Mouse (Mus musculus): Measurements from ENCODE around the gene Rnf187.

The Rnf187 gene

DNA sequence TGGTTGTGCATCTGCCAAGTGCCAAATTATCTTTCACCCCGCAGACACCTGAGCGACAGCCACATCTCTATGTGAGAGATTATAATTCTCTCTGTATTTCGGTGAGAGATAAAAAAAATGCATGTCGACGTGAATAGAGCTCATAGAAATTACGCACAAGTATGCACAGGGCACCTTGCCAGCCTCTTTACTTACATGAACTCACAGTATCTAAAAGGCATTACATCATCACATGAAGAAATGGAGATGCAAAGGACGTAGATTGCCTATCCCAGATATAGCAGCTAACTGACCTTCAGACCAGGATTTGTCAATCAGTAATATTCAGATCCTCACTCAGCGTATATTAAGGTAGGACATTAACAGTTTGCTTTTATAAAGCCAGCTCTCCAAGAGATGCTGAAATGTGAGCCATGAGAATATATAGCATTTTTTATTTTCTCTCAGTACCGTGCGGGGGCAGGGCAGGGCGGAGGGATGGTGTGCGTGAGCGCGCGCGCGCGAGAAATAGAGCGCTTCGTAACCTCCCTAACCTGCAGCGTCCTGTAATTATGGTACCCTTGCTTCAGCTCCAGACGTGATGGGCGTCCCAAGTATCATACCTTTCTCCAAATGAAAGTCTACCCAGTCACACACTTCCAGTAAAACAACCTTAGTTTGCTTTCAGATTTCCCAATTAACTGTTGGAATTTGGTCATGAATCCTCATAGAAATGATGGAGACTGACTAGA, 9.2 kb upstream of the Rnf187 start:
- no peak for DNase-seq (ENCODE audit: low read depth, low spot score)

DNA sequence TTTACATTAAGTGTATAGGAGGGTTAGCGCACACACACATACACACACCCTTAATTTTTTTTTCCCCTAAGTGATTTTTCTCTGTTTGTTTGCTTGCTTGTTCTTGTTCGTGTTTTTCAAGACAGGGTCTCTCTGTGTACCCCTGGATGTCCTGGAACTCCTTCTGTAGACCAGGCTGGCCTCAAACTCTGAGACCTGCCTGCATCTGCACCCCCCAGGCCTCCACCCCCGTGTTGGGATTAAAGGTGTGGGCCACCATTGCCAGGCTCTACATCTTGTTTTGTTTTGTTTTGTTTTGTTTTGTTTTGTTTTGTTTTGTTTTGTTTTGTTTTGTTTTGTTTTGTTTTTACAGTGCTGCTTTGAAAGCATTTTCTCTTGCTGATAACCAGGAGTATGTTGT, 8.6 kb upstream of the Rnf187 start:
- DNase-seq (ENCODE audit: low read depth, low spot score), result no peak

DNA sequence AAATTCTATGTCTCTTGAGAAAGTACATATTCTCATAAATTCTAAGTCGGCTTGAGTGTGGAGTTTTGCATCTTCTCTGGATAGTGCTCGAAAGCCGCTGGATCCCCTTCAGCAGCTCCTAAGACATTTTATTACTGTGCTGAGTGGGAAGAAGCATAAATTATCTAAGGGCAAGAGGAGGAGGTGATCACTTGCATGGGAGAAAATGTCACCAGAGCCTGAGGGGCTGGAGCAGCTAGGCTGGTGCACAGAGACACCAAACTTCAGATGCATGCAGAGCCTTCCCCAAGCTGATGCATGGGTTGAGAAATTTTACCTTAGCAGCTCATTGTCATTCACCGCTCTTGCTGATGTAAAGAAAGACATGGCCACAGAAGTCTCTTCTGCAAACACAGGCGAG, 5.4 kb upstream of the Rnf187 start:
- no peak for DNase-seq (ENCODE audit: low read depth, low spot score)

DNA sequence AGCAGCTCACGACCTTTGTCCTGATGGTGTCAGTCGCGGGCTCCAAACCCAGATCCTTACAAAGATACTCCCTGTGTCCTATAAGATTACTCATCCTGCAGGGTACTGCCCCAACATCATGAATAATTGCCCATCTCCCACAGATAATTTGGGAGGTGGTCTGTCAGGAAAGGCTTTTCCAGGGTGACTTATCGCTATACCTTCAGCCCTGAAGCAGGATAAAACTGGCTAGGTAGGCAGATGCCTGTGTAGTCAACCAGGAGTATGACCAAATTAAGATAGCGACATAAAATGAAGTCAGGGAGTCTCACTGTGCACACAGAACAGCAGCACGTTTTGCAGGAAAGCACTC, 348 bp upstream of the Rnf187 start:
- DNase-seq (ENCODE audit: low read depth, low spot score), result no peak

DNA sequence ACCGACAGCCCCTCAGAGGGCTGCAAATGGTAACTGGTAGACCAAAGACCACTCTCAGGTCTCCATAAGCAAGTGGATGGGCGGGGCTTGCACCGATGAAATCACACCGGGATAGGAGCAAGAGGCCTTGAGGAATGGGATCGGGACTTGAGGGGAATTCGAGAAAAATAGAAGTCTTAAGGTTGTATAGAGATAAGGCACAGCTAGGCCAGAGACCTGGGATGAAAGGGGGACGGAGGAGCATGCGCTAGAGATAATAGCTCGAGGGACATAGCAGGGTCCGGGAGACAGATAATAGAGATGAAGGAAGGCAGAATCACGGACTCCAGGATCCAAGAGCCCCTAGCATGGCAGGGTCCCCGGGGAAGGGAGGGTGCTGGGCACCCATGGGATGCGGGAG, 807 bp downstream of the Rnf187 start:
- DNase-seq (ENCODE audit: low read depth, low spot score), result no peak

DNA sequence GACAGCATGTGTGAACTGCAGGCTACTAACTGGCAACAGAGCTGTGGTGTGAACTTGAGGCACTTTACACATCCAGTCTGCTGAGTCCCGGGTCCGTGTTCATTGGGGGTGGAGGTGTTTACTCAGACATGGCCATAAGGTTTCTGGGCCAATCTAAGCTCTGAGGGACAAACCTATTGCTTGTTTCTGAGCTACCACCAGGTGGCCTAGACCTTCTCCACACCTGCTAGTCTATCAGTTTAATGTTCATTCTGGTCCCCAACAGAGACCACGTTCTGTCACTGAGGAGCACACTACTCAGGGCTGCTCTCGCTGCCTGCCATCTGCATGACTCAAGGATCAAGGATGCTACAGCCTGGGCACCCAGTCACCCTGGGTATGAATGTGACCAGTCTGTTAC, 7.1 kb downstream of the Rnf187 start:
- DNase-seq (ENCODE audit: low read depth, low spot score), result no peak

DNA sequence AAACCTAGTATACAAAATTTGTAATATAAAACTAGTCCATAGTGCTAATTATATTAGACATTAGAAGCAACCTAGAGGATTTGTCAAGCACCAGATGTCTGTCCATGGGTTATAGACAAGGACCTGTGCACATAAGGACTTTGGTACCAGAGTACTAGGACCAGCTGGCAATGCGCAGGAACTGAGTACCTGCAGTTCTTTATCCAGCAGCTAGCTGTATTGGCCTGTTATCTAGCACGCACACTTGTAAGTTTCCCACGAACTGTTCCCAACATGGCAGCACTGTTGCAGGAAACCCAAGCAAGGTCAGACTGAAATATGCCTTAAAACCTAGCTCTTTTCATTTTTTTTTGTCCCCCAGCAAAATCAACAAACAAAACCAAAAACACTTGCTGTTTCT, 8.5 kb downstream of the Rnf187 start:
- DNase-seq (ENCODE audit: low read depth, low spot score), result no peak

DNA sequence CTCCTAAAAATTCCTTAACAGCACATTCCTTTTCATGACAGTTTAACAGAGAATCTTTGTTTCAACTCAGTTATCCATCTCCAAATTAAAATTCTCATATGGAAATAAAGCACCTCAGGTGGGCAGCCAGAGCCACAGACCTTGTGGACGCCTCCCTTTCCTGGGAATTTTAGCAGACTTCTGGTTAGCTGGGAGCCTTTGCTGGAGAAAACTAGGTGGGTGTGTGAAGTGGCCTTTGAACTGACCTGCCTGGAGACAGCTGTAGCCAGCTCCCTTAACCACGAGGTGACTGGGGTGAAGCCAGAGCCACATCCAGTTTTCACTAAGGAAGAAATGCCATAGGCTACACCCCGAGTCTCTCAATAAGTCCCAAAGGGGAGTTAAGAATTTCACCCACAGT, 9.1 kb downstream of the Rnf187 start:
- DNase-seq (ENCODE audit: low read depth, low spot score), result no peak

DNA sequence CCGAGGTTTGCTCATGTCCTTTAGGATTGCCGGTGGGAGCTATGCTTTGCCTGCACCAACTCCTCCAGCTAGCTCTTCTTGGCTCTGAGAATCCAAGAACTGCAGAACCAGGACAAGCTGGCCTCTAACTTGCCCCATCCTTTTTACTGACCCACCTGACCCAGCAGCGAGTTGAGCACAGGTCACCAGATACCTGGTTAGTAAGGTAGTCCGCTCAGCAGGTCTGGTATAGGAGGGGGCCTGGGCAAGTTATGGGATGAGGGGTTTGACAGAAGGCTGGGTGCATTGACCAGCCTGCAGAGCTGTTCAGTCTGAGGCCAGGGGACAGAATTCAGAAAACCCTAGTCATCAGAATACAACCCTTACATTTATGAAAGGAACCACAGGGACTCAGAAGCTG, 9.7 kb downstream of the Rnf187 start:
- no peak for DNase-seq (ENCODE audit: low read depth, low spot score)

DNA sequence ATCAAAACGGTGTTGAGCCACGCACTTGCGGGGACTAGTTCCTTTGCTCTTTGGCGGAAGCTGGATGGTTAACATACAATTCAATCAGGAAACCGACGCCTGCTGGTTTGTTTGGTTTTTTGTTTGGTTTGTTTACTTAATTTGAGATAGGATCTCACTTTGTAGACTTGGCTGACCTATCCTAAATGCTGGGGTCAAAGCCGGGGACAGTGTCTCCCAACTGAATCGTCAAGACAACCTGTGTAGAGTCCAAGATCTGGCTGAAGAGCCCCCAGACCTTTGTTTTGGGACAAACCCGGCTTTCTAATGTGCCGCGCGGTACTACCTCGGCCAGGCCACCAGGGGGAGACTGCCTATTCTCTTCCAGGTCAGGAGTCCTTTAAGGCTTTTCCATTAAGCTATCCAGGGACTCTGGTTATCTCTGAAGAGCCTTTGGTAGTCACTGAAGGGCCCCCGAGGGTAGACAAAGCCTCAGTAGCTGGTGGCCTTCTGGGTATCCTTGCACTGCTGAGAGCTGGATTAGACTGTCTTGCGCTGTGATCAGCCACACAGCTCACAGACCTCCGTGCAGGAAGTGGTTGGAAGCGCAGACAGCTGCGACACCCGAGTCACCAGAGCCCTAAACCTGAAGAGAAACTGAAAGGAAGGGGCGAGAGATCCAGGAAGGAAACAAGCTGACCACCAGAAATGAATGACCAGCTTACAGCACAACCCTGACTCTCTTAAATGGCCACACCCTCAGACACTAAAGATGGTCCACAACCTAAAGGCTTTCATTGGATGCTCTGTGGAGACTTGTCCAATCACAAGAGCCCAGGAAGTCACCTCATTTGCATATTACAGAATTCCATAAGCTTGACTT, 10.7 kb downstream of the Rnf187 start:
- DNase-seq (ENCODE audit: low read depth, low spot score), result no peak

DNA sequence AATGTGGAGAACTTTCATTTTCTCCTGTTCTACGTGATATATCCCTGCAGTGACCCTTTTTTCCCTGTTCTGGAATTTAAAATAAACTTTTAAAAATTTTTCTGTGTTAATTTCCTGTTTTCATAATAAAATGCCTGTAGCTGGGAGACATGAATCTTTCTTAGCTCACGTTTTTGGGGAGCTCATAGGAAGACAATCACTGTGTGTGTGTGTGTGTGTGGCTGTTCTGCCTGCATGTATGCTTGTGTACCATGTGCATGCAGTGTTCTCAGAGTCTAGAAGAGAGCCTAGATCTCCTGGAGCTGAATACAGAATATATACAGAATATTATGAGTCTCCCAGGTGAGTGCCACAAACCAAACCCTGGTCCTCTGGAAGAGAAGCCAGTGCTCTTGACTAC, 11.7 kb downstream of the Rnf187 start:
- no peak for DNase-seq (ENCODE audit: low read depth, low spot score)

DNA sequence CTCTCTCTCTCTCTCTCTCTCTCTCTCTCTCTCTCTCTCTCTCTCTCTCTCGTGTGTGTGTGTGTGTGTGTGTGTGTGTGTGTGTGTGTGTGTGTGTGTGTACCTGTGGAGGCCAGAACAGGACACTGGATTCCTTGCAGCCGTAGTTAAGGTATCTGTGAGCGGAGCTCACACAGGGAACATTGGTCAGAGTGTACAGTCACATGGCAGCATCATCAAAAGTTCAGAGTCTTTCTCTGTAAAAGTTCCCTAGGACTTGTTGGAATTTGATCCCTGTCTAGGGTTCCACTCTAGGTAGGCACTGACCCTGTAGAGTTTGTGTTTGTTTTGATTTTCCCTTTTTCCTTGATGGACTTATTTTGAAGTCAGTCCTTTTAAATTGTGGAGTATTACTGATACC, 12.1 kb downstream of the Rnf187 start:
- DNase-seq (ENCODE audit: low read depth, low spot score), result no peak

DNA sequence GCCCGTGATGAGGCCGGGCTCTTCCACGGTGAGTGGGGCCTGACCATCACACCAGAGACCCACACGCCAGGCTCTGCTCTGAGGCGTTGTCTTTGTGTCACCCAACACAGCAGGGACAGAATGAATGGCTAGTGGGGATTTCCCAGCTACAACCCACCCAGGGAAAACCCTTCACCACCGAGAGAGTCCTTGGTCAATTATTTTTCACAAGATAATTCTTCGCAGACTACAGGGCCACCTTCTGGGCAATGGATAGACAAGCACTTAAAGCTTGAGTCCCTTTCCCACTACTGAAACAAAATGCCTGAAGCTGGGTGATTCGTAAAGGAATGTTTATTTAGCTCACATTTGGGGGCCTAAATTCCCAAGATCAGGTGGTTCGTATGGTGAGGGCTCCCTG, 16.3 kb downstream of the Rnf187 start:
- DNase-seq (ENCODE audit: low read depth, low spot score), result no peak

DNA sequence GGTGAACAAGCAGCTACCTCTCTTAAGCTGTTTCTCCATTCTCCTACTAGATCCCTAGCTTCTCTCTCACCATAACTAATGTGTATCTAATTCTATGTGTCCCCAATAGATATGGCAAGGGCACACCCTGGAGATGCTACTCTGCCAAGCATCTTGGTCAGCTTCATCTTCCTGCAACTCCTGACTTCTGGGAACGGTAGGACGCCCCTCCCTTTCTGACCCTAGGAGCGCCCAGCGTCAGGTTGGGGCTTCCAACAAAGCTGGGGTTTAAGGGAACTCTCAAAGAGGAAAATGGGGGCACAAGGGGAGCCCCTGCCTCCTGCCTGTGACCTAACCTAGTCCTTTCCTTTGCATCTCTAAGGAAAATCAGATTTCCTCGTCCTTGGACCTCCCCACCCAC, 20.0 kb downstream of the Rnf187 start:
- no peak for DNase-seq (ENCODE audit: low read depth, low spot score)

DNA sequence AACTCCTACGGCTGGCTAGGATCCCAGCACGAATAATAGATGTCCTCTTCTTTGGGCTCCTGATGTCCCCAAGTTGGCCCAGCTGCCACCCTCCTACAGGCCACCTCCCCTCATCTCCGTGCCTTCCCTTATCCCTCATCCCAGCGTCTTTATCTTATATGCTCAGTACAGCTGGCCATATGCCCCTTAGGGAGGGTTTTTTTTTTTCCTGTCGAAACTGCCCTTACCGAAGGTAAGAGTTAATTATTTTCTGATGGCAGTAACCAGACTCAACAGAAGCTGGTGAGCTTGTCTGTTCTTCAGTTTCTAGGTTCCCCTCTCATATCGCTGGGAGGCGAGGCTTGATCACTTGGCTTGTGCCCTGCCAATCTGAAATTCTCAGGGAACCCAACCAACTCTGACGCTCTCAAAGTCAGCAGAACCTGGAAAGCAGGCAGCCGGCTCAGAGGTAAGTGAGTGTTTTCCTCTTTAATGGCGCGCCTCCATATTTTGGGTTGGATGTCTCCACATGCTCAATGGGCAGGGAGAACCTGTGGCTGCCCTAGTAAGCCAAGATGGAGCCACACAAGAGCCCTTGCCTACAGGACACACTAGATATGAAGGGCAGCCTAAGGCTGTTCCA, 20.9 kb downstream of the Rnf187 start, which contains the start of gene Btnl10:
TSS of gene Btnl10 (plus strand) at position 164 of the 622 bp plus-strand sequence.
- DNase-seq (ENCODE audit: low read depth, low spot score), result no peak

DNA sequence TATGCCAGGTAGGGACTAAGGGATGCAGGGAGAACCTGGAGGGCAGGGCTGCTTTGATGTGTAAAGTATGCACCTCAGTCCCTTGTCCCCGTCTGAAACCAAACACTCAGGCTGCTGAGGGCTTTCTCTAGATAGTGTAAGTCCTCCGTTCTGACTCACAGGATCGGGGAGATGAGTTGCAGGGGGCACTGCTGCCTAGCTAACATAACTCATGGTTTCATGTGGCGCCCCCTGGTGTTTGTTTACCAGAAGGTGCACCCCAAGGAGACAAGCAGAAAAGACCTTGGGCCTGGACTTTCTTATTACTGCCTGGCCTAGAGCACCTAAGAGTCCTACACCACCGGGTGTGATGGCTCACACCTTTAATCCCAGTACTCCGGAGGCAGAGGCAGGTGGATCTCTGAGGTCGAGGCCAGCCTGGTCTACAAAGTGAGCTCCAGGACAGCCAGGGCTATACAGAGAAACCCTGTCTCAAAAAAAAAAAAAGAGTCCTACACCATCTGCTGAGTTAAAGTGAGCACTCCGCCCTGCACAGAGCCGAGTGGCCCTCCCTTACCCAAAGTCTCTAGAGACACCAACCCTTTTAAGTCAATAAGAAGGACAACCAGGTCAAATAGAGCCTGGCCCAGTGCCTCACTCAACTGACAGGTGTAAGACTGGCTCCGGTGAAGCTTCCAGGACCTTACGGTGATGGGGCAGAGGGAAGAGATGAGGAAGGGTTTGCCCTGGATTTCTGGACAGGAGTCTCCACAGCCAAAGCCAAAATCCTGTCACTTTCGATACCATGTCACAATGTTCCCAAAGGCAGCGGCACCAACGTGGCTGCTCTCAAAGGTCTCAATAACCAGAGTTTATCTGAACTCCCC, 21.6 kb downstream of the Rnf187 start:
- no peak for DNase-seq (ENCODE audit: low read depth, low spot score)

DNA sequence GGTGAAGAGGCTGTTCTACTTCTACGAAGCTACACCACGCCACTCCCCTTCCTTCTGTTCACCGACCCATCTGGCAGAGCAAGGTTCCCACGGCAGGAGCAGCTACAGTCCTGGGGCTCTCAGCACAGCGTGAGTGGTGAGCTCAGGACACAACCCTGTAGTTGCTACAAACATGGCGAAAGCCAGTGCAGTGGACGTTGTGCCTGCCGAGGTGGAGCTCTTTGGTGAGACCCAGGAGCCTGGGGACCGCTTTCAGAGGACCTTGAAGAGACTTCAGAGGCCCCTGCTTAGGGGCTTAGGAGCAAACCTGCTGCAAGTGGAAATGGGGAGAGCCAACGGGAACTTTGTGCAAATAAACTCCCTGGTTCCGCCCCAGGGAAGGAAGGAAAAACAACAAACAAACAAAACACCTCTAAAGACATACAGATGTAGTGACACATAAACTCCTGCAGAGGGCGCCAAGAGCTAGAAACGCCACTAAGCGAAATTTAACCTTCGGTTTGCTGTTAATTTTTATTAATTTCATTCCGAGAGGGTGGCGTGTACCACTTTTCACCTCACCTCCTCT, 24.2 kb downstream of the Rnf187 start:
- no peak for DNase-seq (ENCODE audit: low read depth, low spot score)

DNA sequence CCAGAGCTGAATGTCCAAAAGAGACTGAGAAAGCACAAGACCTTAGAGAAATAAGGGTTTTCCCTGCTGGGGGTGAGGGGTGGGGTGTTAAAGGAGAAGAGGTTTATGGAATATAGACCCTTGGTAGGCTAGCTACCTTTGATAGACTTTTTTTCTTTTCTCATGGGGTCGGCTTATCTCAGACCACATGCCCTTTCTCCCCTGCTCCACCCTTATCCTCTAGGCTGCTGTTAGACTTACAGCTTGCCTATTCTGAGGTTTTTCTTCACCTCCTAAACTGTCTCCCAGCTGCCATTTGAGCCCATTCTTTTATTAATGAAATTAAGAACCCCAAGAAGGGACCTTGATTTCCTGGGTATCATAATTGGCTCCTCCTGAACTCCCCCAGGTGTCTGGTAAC, 24.9 kb downstream of the Rnf187 start:
- DNase-seq (ENCODE audit: low read depth, low spot score), result no peak

DNA sequence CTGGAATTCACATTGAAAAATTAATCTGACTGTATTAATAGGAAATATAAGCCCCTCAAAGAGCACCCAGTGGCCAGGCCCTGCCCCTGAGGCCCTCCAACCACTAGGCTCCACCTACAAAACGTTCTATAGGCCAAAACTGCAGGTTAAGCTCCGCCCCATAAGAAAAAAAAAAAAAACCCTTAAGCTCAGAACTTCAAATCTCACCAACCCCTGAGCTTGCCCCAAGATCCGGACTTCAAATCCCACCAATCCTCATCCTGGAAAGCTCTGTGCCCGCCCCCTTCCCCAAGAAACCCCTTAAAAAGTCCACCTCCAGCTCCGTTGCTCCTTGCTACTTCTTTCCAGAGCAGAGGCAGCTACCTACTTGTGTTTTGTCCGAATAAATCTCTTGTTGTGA, 33.9 kb downstream of the Rnf187 start:
- no peak for DNase-seq (ENCODE audit: low read depth, low spot score)

DNA sequence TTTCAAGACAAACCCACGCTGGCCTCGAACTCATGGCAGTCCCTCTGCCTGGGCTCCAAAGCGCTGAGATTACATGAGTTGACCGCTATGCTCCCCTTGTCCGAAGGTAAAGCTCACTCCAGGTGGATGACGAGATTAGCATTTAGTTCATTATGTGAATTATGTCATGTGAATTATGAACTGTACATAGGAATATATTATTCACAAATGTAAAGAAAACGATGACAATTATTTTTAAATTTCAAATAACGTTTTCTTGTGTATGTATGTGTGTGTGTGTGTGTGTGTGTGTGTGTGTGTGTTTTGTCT, 34.4 kb downstream of the Rnf187 start:
- DNase-seq (ENCODE audit: low read depth, low spot score), result no peak

DNA sequence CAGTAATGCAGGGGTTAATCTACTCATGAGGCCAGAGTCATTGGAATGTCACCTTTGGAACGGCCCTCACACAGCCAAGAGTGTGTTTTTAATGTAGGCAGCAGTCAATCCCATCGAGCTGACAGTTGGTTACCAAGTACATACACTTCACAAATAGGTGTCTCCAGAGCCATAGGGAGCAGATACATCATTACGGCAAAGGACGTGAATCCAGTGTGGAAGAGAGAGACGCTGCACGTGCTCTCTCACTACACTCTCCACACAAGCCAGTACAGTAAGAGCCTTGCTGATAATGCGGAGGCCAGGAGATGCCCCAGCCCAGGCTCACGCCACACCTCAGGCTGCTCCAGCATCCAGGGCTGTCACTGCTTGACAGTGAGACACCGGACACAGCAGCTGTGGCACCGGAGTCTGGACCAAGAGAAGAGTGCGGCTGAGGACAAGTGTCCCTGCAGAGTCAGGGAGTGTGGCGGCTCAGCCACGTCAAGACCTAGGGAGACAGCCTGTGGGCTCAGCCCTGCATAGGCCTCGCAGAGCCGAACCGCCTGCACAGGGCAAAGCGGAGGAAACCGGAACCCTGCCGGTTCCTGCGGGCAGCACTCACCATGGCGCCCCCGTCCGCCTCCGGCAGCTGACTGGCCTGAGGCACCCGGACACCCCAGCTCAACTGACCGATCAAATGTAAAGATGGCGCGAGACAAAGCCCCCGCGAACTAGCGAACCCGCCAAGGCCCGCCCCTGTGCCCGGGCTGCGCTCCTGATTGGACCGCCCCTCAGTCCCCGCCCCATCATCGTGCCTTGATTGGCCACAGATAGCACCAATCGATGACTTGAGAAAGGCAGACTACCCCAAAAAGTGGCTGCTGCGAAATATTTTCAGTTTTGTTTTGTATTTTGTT, 35.0 kb downstream of the Rnf187 start, which contains the start of gene Zfp39:
TSS of gene Zfp39 (minus strand) at position 715 of the 899 bp plus-strand sequence.
- peak; percentile 71 for DNase-seq (ENCODE audit: low read depth, low spot score)
